Mouse (Mus musculus) olfactory bulb, adult 2 months (tissue): ENCODE data around the gene Grm5.

Experiments
- CTCF ChIP-seq: fragments of 200-500 bp; IDR thresholded peaks from 2 replicates; pipeline ENCODE4 v1.5.1; 2012; ENCODE audit warnings: low read depth, mild to moderate bottlenecking, low read length, moderate library complexity; ENCODE audit not compliant: insufficient read depth
- POLR2A ChIP-seq: fragments of 200-500 bp; IDR thresholded peaks from 2 replicates; pipeline ENCODE4 v1.6.1; 2012; ENCODE audit warnings: mild to moderate bottlenecking, low read depth, low read length, moderate library complexity; ENCODE audit not compliant: insufficient read depth

- no peak for TF ChIP-seq CTCF
- TF ChIP-seq POLR2A = no peak
Measured at GRCm38 (mm10) chr7:87716393-87716792, 132.4 kb downstream of the Grm5 start.
